In the genomic region with DNA sequence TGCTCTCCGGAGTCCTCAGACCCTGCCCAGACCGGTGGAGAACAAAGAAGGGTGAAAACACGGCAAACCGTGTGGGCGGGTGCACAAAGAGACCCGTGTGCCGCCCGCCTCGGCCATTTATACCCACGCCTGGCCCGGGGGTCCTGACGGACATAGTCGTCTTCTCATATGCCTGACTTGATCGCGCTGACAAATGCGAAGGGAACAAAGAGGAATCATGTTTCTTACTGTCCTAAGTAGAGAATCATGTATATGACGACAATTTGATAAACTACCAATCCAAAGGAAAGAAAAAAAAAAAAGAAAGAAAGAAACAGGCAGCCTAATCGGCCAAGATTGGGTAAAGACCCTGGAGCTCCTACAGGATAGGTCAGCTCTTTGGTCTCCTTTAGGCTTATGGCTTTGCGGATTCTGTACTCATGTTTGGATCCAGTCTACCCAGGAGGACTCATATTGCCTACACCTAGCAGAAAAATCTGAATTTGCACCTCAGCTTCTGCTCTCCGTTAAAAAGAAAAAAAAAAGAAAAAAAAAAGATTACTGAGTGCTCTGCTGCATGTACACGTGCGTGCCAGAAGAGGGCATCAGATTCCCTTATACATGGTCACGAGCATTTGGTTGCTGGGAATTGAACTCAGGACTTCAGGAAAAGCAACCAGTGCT, we compare ENCODE assay signal across 8 mouse cellular contexts. TPM values are rescaled to one million over a fixed set of nuclear protein-coding genes. Genes with fewer than 3 reads are reported as not detected.
DNase-seq lines count a peak whose midpoint lies in the region; ATAC-seq and TF ChIP-seq lines count a peak whose summit lies in the region.

No protein-coding gene starts in this region.

- H3K27me3 ChIP-seq in forebrain, embryonic 14.5 days (replicated peaks; ENCODE audit: control insufficient read depth, insufficient read depth, low read length): 0 out of 2 replicates have a peak, but pooled peaks cover 7% of the 10 kb centered on the region
- H3K27me3 ChIP-seq in neural tube, embryonic 15.5 days (replicated peaks): peaks cover 16% of the 10 kb centered on the region

- peak; percentile 85 for TF ChIP-seq POLR2A in lung, adult 2 months (IDR thresholded peaks at IDR 0.05; ENCODE audit: borderline replicate concordance, extremely low read depth, low read depth, low read length)

- peak overlapping the region; percentile 98 for H3K4me2 ChIP-seq in forebrain, embryonic 14.5 days (ENCODE audit: low read length)
- peak overlapping the region; percentile 84 for H3K4me2 ChIP-seq in neural tube, embryonic 15.5 days

- intact Hi-C loops in heart, postnatal 25 days (cut with DNase I): loop anchor here (1.0 to 2.0 kb wide), 2 partner anchors 22 to 30 kb away; a partner anchor contains a TSS

- no peaks in the 10 kb centered on the region for H3K9me3 ChIP-seq in ES-E14 (ENCODE audit: control insufficient read depth, insufficient read depth, low read depth, low read length)
- H3K9me3 ChIP-seq in forebrain, embryonic 14.5 days (replicated peaks; ENCODE audit: control insufficient read depth, low read length): no peaks in the 10 kb centered on the region
- no peaks in the 10 kb centered on the region for H3K9me3 ChIP-seq in neural tube, embryonic 15.5 days (replicated peaks)

- peak; percentile 83 for ATAC-seq in forebrain, embryonic 14.5 days
- ATAC-seq in neural tube, embryonic 15.5 days (ENCODE audit: low FRiP score): peak; percentile 85

- WGBS in forebrain, embryonic 14.5 days: under 1% methylated on average over 23 of the region's 23 CpGs
- WGBS in lung, adult 2 months: under 1% methylated on average over 23 of the region's 23 CpGs
- WGBS in neural tube, embryonic 15.5 days: under 1% methylated on average over 23 of the region's 23 CpGs

- H3K9ac ChIP-seq in ES-E14 (ENCODE audit: insufficient read depth, low read depth, low read length, poor library complexity, severe bottlenecking): peak overlapping the region; percentile 100
- peak overlapping the region; percentile 100 for H3K9ac ChIP-seq in forebrain, embryonic 14.5 days (ENCODE audit: low read length)
- peak overlapping the region; percentile 98 for H3K9ac ChIP-seq in neural tube, embryonic 15.5 days (replicated peaks)

- peaks cover 27% of the 10 kb centered on the region for H3K36me3 ChIP-seq in ES-E14 (ENCODE audit: control insufficient read depth, insufficient read depth, low read length, poor library complexity, severe bottlenecking)
- peaks cover 34% of the 10 kb centered on the region for H3K36me3 ChIP-seq in forebrain, embryonic 14.5 days (ENCODE audit: control insufficient read depth, insufficient read depth, low read length)
- peaks cover 15% of the 10 kb centered on the region for H3K36me3 ChIP-seq in neural tube, embryonic 15.5 days

- no peaks in the 10 kb centered on the region for H3K4me1 ChIP-seq in ES-E14 (ENCODE audit: control insufficient read depth in 2 of 2, insufficient read depth in 2 of 2, low read length in 2 of 2, poor library complexity in 1 of 2)
- H3K4me1 ChIP-seq in forebrain, embryonic 14.5 days (ENCODE audit: control insufficient read depth, insufficient read depth, low read length): peaks cover 9% of the 10 kb centered on the region
- H3K4me1 ChIP-seq in lung, adult 2 months (ENCODE audit: control insufficient read depth, insufficient read depth, low read length): no peaks in the 10 kb centered on the region
- H3K4me1 ChIP-seq in neural tube, embryonic 15.5 days: peaks cover 19% of the 10 kb centered on the region

- in situ Hi-C loops in ES-E14 (cut with MboI; ENCODE audit: low sequenced_read_pairs in 2 of 2, unreplicated experiment in 2 of 2): no loop called here

- peak; percentile 53; the same call in 1 of the 2 replicates for TF ChIP-seq CTCF in lung, adult 2 months (IDR thresholded peaks at IDR 0.05; ENCODE audit: insufficient read depth, low read length)

- DNase-seq in ES-E14 (ENCODE audit: low read depth, low spot score): no peak
- peak; percentile 55 for DNase-seq in cerebellum, adult 11-12 months
- DNase-seq in forebrain, embryonic 14.5 days (ENCODE audit: low spot score): peak; percentile 86
- peak; percentile 54 for DNase-seq in heart, postnatal 25 days (ENCODE audit: low spot score)
- peak; percentile 79 for DNase-seq in layer of hippocampus, adult 11-12 months (ENCODE audit: low spot score)
- DNase-seq in lung, adult 2 months: peak; percentile 78
- DNase-seq in testis, postnatal 14 days (ENCODE audit: low spot score): peak; percentile 80

- H3K4me3 ChIP-seq in ES-E14 (ENCODE audit: insufficient read depth in 1 of 2, low read depth in 1 of 2, low read length in 2 of 2, poor library complexity in 1 of 2, severe bottlenecking in 1 of 2): peak overlapping the region; percentile 75 to 97
- H3K4me3 ChIP-seq in forebrain, embryonic 14.5 days (ENCODE audit: low read depth, low read length): peak overlapping the region; percentile 99
- peak overlapping the region; percentile 99 for H3K4me3 ChIP-seq in lung, adult 2 months (replicated peaks; ENCODE audit: extremely low read depth, low read depth, low read length)
- H3K4me3 ChIP-seq in neural tube, embryonic 15.5 days (replicated peaks): peak overlapping the region; percentile 73

- H3K27ac ChIP-seq in ES-E14 (ENCODE audit: insufficient read depth, low read depth, low read length, poor library complexity, severe bottlenecking): peak overlapping the region; percentile 96
- H3K27ac ChIP-seq in forebrain, embryonic 14.5 days (ENCODE audit: low read depth, low read length): peak overlapping the region; percentile 93
- H3K27ac ChIP-seq in neural tube, embryonic 15.5 days (replicated peaks): peak overlapping the region; percentile 89

TF ChIP-seq in ES-E14, 5 proteins besides CTCF, POLR2A, EP300 and RAD21:
- TF ChIP-seq ZNF384 (IDR thresholded peaks at IDR 0.05; ENCODE audit: low read depth, low read length): peak; percentile 90
- TF ChIP-seq CHD2 (IDR thresholded peaks at IDR 0.05; ENCODE audit: low read depth, low read length): no peak
- peak; percentile 37; the same call in 1 of the 2 replicates for TF ChIP-seq HCFC1 (IDR thresholded peaks at IDR 0.05; ENCODE audit: borderline replicate concordance, insufficient read depth, low read length)

RNA-seq across cellular contexts. Expression of a gene that starts 6.5 kb away (rescaled TPM):
- total RNA-seq in ES-E14 (2012; rRNA removed): 11.0 and 14.6 TPM in 2 replicates
- 0.15 TPM in 1 of 2 replicates, not detected in the other for polyA plus RNA-seq in forebrain, embryonic 14.5 days (2014; fragmentation: Nextera tagmentation; extraction: Ambion mirVana)
- 1 to 10 TPM; 1.9 to 6.9 TPM for total RNA-seq in heart, postnatal 25 days (2021)
- polyA plus RNA-seq in lung, adult 2 months (2012; rRNA removed): 20.1 and 93.1 TPM in 2 replicates
- polyA plus RNA-seq in neural tube, embryonic 15.5 days (2015; fragmentation: Nextera tagmentation; extraction: Ambion mirVana): 0.54 and 0.84 TPM in 2 replicates

RNA-seq across cellular contexts. Expression of a gene that starts 17.2 kb away (rescaled TPM):
- total RNA-seq in ES-E14 (2012; rRNA removed): 1.9 TPM in 1 of 2 replicates, not detected in the other
- not detected in 2 replicates for polyA plus RNA-seq in forebrain, embryonic 14.5 days (2014; fragmentation: Nextera tagmentation; extraction: Ambion mirVana)
- total RNA-seq in heart, postnatal 25 days (2021): not detected
- polyA plus RNA-seq in lung, adult 2 months (2012; rRNA removed): not detected in 2 replicates
- polyA plus RNA-seq in neural tube, embryonic 15.5 days (2015; fragmentation: Nextera tagmentation; extraction: Ambion mirVana): not detected in 2 replicates

RNA-seq across cellular contexts. Expression of a gene that starts 19.4 kb away (rescaled TPM):
- 5.8 and 5.9 TPM in 2 replicates for total RNA-seq in ES-E14 (2012; rRNA removed)
- 1.4 and 3.7 TPM in 2 replicates for polyA plus RNA-seq in forebrain, embryonic 14.5 days (2014; fragmentation: Nextera tagmentation; extraction: Ambion mirVana)
- 1 to 10 TPM; 2.9 to 7.7 TPM for total RNA-seq in heart, postnatal 25 days (2021)
- polyA plus RNA-seq in lung, adult 2 months (2012; rRNA removed): 12.9 and 66.3 TPM in 2 replicates
- polyA plus RNA-seq in neural tube, embryonic 15.5 days (2015; fragmentation: Nextera tagmentation; extraction: Ambion mirVana): 12.8 and 13.2 TPM in 2 replicates

RNA-seq across cellular contexts. Expression of a gene that starts 20.0 kb away (rescaled TPM):
- 0.45 and 0.48 TPM in 2 replicates for total RNA-seq in ES-E14 (2012; rRNA removed)
- 1.3 and 1.4 TPM in 2 replicates for polyA plus RNA-seq in forebrain, embryonic 14.5 days (2014; fragmentation: Nextera tagmentation; extraction: Ambion mirVana)
- 1 to 10 TPM; 6.9 to 8.1 TPM for total RNA-seq in heart, postnatal 25 days (2021)
- polyA plus RNA-seq in lung, adult 2 months (2012; rRNA removed): 0.81 and 1.3 TPM in 2 replicates
- 1.4 and 1.5 TPM in 2 replicates for polyA plus RNA-seq in neural tube, embryonic 15.5 days (2015; fragmentation: Nextera tagmentation; extraction: Ambion mirVana)

RNA-seq across cellular contexts. Expression of a gene that starts 21.5 kb away (rescaled TPM):
- total RNA-seq in ES-E14 (2012; rRNA removed): 24.0 and 40.6 TPM in 2 replicates
- 16.2 and 20.0 TPM in 2 replicates for polyA plus RNA-seq in forebrain, embryonic 14.5 days (2014; fragmentation: Nextera tagmentation; extraction: Ambion mirVana)
- 10 to 100 TPM; 12.7 to 14.1 TPM for total RNA-seq in heart, postnatal 25 days (2021)
- polyA plus RNA-seq in lung, adult 2 months (2012; rRNA removed): 40.4 and 46.6 TPM in 2 replicates
- 39.1 and 43.5 TPM in 2 replicates for polyA plus RNA-seq in neural tube, embryonic 15.5 days (2015; fragmentation: Nextera tagmentation; extraction: Ambion mirVana)

Comparison
In these comparisons a context has a peak if more than half of its experiments do, and no peak if none do; other contexts are left out.
1. RNA of a gene that starts 6.5 kb away (polyA plus RNA-seq): 20.1 to 93.1 TPM in lung, adult 2 months; 0.54 to 0.84 TPM in neural tube, embryonic 15.5 days and 0.15 TPM in forebrain, embryonic 14.5 days; every median in the first group is over 10 times any median in the second.
2. Peak in every context shown above with its lines, with median percentiles within 50 percentile points of each other: H3K27ac ChIP-seq, H3K4me3 ChIP-seq and H3K9ac ChIP-seq.